Mouse (Mus musculus) heart, postnatal 0 days (tissue): Measurements from ENCODE around the gene Flt1. TPM values are rescaled to one million over a fixed set of nuclear protein-coding genes. Genes with fewer than 3 reads are reported as not detected.

Source experiments
- ATAC-seq: fragments of 200-750 bp; cut with Nextera tagmentation; 2 replicates; pipeline ENCODE4 v1.8.0; 2017; ENCODE audit warnings: low read depth, moderate number of reproducible peaks, moderate library complexity; ENCODE audit not compliant: insufficient read depth
- DNase-seq: peaks from one replicate; pipeline ENCODE4 v3.0.0-alpha.2; 2016; ENCODE audit warnings: low spot score
- H3K27ac ChIP-seq: fragments of 300-500 bp; sonication (generic); 2 replicates; pipeline ENCODE4 v1.5.1; 2014; ENCODE audit warnings: low read depth, mild to moderate bottlenecking
- H3K27me3 ChIP-seq: fragments of 300-500 bp; sonication (generic); 2 replicates; pipeline ENCODE4 v1.6.1; 2014; ENCODE audit warnings: low read length, mixed read lengths; ENCODE audit not compliant: control insufficient read depth, insufficient read depth
- H3K36me3 ChIP-seq: fragments of 300-500 bp; sonication (generic); replicated peaks from 2 replicates; pipeline ENCODE4 v1.6.1; 2014; ENCODE audit warnings: low read length, mixed read lengths; ENCODE audit not compliant: control insufficient read depth, insufficient read depth
- H3K4me1 ChIP-seq: fragments of 300-500 bp; sonication (generic); 2 replicates; pipeline ENCODE4 v1.6.1; 2014; ENCODE audit warnings: antibody characterized with exemption; ENCODE audit not compliant: control insufficient read depth, insufficient read depth
- H3K4me2 ChIP-seq: fragments of 300-500 bp; sonication (generic); 2 replicates; pipeline ENCODE4 v1.6.1; 2014; ENCODE audit warnings: low read depth, mild to moderate bottlenecking, low read length, moderate library complexity
- H3K4me3 ChIP-seq: fragments of 300-500 bp; sonication (generic); 2 replicates; pipeline ENCODE4 v1.5.1; 2014; ENCODE audit warnings: low read depth, low read length
- H3K9ac ChIP-seq: fragments of 300-500 bp; sonication (generic); replicated peaks from 2 replicates; pipeline ENCODE4 v1.6.1; 2014; ENCODE audit warnings: low read depth, low read length, mixed read lengths
- H3K9me3 ChIP-seq: fragments of 300-500 bp; sonication (generic); replicated peaks from 2 replicates; pipeline ENCODE4 v1.6.1; 2016; ENCODE audit warnings: low read length; ENCODE audit not compliant: control insufficient read depth
- CTCF ChIP-seq: IDR thresholded peaks from 2 replicates; pipeline ENCODE4 v1.5.1; 2016; ENCODE audit warnings: antibody characterized with exemption, control low read depth, low read depth
- EP300 ChIP-seq: IDR thresholded peaks from 2 replicates; pipeline ENCODE4 v1.6.1; 2016; ENCODE audit warnings: antibody characterized with exemption, low read depth
- WGBS: fragments of 180-500 bp; shearing (Covaris S2); extraction: QIAGEN DNeasy Blood & Tissue Kit; methylation state at CpG from one replicate; pipeline ENCODE4 v1.1.7; 2014; 5-methylcytosine and 5-hydroxymethylcytosine counted together
- polyA plus RNA-seq: library from polyadenylated mRNA; unstranded; fragments of >200 nt; fragmentation: Nextera tagmentation; extraction: Ambion mirVana; gene quantifications from 2 replicates; pipeline ENCODE4 v1.2.1, GENCODE M21; 2015
- total RNA-seq: library from RNA; depleted of rRNA; stranded (reverse); fragments of >200 nt; gene quantifications from 2 replicates; pipeline ENCODE4 v1.2.3, GENCODE M21; 2014; ENCODE audit warnings: low replicate concordance

The Flt1 gene
- total and polyA plus RNA-seq, 2 experiments from 2014 or later, result 11.8 to 39.1 TPM

DNA sequence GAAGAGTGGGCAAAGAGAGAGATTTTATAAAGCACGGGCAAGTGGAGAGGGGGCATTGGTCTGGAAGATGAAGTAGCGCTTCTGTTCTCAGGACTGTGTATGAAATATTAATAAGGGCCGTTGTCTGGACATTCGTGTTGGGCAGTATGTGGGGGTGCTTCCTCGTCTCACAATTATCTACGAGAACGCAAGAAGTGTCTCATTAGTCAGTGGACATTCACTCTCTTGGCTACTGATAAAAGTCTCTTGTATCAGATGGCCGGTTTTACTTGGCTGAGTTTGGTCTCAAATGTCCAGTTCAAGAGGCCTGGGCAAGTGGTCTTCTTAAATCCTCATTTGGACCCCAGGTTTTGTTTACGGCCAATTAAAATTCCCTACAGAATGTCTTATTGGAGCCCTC lies 60.4 kb downstream of the Flt1 start:
- no peak for DNase-seq
- Histone ChIP-seq H3K4me2 (no peak overlapping the region), H3K9ac (no peak overlapping the region), H3K4me3 (no peak overlapping the region), H3K27me3 (no peaks in the 10 kb centered on the region), H3K4me1 (no peaks in the 10 kb centered on the region), H3K27ac (no peak overlapping the region), H3K36me3 (0 out of 2 replicates have a peak, but pooled peaks cover 3% of the 10 kb centered on the region), H3K9me3 (no peaks in the 10 kb centered on the region)
- WGBS, result 76% methylated on average over 9 of the region's 9 CpGs
- no peak for ATAC-seq
- TF ChIP-seq CTCF (no peak), EP300 (no peak)

DNA sequence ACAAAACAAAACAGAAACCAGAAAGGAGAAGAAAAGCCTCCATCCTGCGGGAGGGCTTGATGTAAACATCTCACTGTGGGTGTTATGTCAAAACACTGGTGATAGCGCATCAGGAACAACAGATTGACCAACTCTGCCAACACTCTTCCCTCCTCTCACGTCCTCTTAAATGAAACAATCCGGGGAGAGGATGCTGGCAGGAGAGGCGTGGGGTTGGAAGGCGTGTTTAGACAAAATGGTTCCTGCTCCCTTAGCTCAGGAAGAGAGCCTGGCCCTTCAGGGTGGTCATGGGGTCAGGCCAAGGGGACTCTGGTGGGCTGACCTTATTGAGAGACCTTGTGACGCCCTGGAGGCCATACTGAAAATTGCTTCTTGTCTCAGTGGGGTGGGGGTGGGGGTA lies 65.9 kb downstream of the Flt1 start:
- WGBS, result 78% methylated on average over 7 of the region's 7 CpGs
- Histone ChIP-seq H3K4me3 (no peak overlapping the region), H3K9me3 (no peaks in the 10 kb centered on the region), H3K4me1 (peaks cover 17% of the 10 kb centered on the region), H3K27me3 (no peaks in the 10 kb centered on the region), H3K36me3 (no peaks in the 10 kb centered on the region; the same call in 1 of the 2 replicates), H3K4me2 (no peak overlapping the region), H3K27ac (no peak overlapping the region), H3K9ac (no peak overlapping the region)
- TF ChIP-seq CTCF (no peak), EP300 (no peak)
- ATAC-seq (no peak), DNase-seq (no peak)

DNA sequence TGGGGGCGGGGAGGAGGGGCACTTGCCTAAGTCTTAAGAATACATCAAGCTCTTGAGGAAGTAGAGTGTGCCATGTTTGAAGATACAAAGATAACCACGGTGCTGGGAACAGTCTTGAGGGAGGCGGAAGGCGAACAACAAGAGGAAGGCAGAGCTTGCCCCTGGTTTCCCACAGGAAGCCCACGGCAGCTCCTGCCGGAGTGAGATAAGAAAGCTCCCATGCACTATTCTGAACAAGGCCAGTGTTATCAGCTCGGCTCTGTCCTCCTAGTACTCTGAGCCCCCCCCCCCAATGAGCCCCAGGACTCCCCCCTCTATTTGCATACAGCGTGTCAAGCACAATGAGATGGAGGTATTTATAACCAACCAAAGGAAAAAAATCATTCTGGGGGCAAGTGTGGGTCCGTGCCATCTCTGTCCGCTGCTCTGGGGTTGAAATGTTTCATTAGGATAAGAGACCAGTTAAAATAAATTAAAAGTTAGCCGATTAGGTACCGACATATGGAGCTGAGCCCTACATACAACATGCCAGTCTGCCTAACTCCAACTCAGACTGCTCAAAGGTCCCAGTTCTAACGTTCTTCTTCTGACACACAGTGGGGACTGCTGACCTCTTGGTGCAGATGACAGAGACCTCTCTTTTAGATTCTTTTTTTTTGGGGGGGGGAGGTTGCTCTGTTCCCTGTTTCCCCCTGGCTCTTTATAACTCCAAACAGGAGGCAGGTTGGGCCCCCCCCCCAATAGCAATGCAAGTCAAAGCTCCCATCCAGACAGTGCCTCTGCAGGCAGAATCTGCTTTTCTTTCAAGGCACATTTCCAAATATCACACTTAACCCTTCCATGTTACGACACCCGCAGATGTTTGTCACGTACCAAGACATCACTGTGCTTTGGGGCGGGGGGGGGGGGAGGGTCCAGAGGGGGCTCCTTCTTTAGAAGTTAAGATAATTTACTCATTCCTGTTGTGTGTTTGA lies 67.6 kb downstream of the Flt1 start:
- no peak for TF ChIP-seq CTCF
- TF ChIP-seq EP300, result peak; percentile 91; the same call in 1 of the 2 replicates
- H3K4me3 ChIP-seq, result peak overlapping the region; percentile 22; the same call in 1 of the 2 replicates
- H3K27ac ChIP-seq, result peak overlapping the region; percentile 70
- H3K9ac ChIP-seq, result no peak overlapping the region
- peak overlapping the region; percentile 54 for H3K4me2 ChIP-seq
- H3K9me3 ChIP-seq, result no peaks in the 10 kb centered on the region
- H3K27me3 ChIP-seq, result no peaks in the 10 kb centered on the region
- ATAC-seq (peak; percentile 87), DNase-seq (peak; percentile 63)
- 12% methylated on average over 17 of the region's 17 CpGs for WGBS
- peaks cover 17% of the 10 kb centered on the region for H3K4me1 ChIP-seq
- H3K36me3 ChIP-seq, result peaks cover 10% of the 10 kb centered on the region; the same call in 1 of the 2 replicates

DNA sequence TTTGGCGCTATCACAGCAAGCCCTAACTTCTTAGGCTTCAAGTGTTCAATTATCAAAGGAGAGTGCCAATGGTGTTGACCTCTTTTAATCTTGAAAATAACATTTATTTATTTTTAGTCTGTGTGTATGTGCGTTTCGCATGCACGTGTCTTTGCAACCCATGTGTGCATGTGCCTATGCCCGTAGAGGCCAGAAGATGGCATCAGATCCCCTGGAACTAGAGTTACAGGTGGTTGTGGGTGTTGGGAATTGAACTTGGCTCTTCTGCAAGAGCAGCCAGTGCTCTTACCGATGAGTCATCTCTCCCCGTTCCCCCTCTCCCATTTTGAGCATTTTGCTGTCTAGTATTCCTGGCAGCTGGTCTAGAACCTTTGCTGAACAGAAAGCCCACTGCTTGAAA lies 70.0 kb downstream of the Flt1 start:
- Histone ChIP-seq H3K27me3 (no peaks in the 10 kb centered on the region), H3K4me2 (no peak overlapping the region), H3K4me1 (peaks cover 17% of the 10 kb centered on the region), H3K9ac (no peak overlapping the region), H3K36me3 (peaks cover 10% of the 10 kb centered on the region; the same call in 1 of the 2 replicates), H3K9me3 (no peaks in the 10 kb centered on the region), H3K27ac (no peak overlapping the region), H3K4me3 (no peak overlapping the region)
- DNase-seq, result no peak
- TF ChIP-seq EP300 (no peak), CTCF (peak; percentile 15; the same call in 1 of the 2 replicates)
- WGBS, result 82% methylated on average over 7 of the region's 7 CpGs
- no peak for ATAC-seq

DNA sequence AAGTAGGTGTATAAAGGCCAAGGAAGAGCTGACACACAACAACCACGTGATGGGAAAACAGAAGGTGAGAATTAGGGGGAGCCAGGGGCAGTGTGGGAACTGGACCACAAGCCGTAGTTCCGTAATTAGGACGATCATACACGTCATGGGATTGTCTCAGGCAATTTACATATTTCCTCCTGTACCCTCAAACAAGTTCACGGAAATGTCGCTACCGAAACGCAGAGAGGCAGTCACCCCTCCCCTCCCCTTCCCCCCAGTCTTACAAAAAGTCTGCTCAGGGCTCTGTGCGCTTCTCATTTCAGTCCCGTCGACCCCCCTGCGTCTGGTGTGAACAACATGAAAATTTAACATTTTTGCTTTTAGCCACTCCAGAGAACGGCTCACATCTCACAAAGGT lies 74.6 kb downstream of the Flt1 start:
- DNase-seq (no peak), ATAC-seq (no peak)
- Histone ChIP-seq H3K9me3 (no peaks in the 10 kb centered on the region), H3K9ac (no peak overlapping the region), H3K36me3 (peaks cover 10% of the 10 kb centered on the region; the same call in 1 of the 2 replicates), H3K4me3 (no peak overlapping the region), H3K4me2 (no peak overlapping the region), H3K4me1 (no peaks in the 10 kb centered on the region), H3K27me3 (no peaks in the 10 kb centered on the region), H3K27ac (no peak overlapping the region)
- TF ChIP-seq CTCF (no peak), EP300 (no peak)
- 79% methylated on average over 14 of the region's 14 CpGs for WGBS
